Mouse (Mus musculus): ENCODE data around the gene Cacna1c.

The Cacna1c gene

GRCm38 (mm10) chr6:118674781-118675180, 521.4 kb downstream of the Cacna1c start:
- CTCF ChIA-PET = no interaction called here

GRCm38 (mm10) chr6:118673974-118674695, 522.1 kb downstream of the Cacna1c start:
- CTCF ChIA-PET = no interaction called here

DNA sequence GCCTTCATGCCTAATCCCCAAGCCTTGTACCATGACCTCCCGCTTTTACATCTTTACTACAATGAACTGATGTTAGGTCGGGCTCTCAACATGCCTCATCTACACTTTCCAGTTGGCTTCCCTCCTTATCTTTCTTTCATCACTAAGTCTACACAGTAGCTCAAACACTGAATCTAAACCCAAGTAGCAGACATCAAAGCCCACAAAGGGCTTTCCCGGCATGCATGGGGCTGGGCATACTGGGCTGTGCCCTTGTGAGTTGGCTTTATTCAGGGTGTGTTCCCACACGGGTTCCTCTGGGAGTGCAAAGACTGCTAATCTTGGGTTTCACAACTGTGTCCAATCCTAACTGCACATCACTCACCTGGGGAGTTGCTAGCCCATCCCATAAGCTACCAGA, 542.9 kb downstream of the Cacna1c start:
- CTCF ChIA-PET = no interaction called here

DNA sequence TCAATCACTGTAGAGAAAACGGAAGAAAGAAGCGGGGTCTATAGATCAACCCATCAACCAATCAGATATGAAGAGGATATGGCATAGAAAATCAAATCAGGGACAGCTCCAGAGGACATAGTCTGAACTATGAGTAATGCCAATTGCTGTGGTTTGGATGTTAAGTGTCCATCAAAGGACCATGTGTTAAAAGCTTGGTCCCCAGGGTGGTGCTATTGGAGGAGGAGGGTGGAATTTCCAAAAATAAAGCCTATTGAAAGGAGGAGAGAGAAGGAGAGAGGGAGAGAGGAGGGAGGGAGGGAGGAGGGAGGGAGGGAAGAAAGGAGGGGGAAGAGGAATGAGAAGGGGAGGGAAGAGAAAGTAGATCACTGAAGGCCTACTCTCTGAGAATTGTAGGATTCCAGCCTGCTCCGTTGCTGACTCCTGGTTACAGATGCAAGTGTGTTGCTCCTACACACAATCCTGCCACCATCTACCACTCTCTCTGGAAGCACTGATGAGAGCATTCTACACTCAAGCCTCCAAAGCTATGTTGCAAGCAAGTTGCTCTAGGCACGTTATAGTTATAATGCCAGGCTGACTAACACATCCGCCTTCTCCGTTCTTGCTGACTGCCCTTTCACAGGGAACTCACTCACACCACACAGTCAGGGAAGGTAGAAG, 547.0 kb downstream of the Cacna1c start:
- CTCF ChIA-PET = no interaction called here

DNA sequence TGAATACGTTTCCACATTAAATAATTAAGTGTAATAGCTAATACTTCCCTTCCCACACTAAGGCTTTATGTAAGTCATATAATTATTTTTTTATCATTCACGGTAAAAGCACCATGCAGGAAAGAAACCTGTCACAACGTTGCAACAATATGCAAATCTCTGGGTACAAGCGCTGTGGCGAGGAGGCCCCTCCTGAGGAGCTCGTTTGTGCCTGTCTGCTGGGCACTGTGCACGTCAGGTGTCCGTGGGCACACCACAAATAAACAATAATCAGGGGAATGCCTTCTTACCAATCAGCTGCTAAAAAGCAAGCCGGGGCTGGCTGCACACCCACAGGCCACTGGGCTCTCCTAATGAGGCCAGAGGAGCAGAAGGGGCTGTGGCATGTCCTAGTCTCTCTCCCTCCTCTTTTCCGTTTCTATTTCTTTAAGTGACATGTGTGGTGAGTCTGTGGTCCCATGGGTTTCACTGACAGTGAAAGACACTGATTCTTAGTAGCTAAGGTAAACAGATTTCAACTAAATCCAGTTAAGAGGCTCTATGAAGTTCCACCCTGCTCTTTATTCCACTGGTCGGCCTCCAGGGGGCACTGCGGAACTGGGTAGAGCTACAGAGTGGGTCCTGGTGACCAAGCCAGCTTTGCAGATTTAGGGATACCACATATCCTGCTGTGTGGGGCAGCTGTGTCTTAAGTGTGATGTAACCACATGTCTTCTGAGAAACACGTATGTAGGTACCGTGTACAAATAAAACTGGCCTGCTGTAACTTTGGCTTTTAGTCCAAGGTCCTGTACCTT, 549.8 kb downstream of the Cacna1c start:
- CTCF ChIA-PET = no interaction called here

GRCm38 (mm10) chr6:118644866-118645265, 551.4 kb downstream of the Cacna1c start:
- CTCF ChIA-PET = no interaction called here

GRCm38 (mm10) chr6:118643541-118643940, 552.7 kb downstream of the Cacna1c start:
- CTCF ChIA-PET = no interaction called here

GRCm38 (mm10) chr6:118641671-118642325, 554.4 kb downstream of the Cacna1c start:
- CTCF ChIA-PET = no interaction called here

GRCm38 (mm10) chr6:118639816-118640215, 556.4 kb downstream of the Cacna1c start:
- CTCF ChIA-PET = no interaction called here

- CTCF ChIA-PET = no interaction called here
Measured at GRCm38 (mm10) chr6:118638911-118639310, 557.3 kb downstream of the Cacna1c start.

GRCm38 (mm10) chr6:118632491-118632890, 563.7 kb downstream of the Cacna1c start:
- CTCF ChIA-PET = no interaction called here

GRCm38 (mm10) chr6:118630006-118630405, 566.2 kb downstream of the Cacna1c start:
- CTCF ChIA-PET = interaction anchor here (0.6 kb wide), 1 partner anchor 110 kb away, joined by 5 read pairs; no protein-coding TSS in a partner anchor

DNA sequence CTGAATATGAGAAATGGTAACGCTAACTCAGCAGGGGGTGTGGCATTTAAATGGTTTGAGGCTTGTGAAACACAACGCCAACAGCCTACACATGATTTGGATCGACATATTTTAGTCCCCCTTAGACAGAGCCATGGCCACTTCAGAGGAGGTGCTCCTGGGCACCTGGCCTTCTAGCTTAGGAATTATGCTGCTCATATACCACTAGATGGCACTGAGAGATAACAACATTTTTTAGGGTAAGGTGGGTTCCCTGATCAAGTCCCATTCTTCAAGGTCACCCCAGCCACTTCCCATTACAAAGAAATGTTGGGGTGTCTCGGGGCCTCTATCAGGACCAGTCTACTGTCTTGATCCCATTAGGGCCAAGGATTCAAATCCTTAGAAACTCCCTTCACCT, 570.0 kb downstream of the Cacna1c start:
- CTCF ChIA-PET = no interaction called here

DNA sequence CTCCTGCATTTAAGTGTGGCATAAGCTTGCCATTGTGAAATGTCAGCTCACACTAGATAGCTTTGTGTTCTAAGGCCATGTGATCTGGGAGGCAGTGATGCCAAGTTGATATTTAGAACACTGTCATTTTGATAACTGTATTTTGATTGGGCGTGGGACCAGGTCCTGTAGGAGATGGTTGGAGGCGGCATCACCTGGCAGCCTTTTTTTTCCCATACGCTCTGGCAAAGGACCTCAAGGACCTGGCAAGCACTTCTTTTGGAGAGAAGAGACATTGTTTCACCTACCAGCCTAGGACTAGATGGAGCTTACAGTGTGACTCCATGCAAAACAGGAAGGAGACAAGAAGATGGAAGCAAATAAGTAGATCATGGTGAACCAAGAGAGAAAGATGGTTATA, 572.6 kb downstream of the Cacna1c start:
- CTCF ChIA-PET = no interaction called here

GRCm38 (mm10) chr6:118621866-118622265, 574.4 kb downstream of the Cacna1c start:
- CTCF ChIA-PET = interaction anchor here (0.6 kb wide), 1 partner anchor 9 kb away, joined by 4 read pairs; no protein-coding TSS in a partner anchor

DNA sequence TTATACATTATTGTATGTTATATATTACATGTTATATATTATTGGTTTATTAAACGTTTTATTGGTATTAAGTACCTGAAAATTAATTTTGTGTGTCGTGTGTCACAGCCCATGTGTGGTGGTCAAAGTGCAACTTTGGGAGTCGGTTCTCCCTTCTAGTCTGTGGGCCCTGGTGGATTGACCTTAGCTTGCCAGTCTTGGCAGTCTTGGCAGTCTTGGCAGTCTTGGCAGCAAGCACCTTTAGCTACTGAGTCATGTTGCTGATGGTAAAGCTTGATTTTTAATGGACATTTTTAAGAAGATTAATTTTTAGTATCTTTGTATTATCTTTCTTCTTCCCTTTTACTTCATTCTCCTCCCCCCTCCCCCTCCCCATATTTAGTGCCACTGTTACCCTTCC, 574.8 kb downstream of the Cacna1c start:
- CTCF ChIA-PET = no interaction called here

DNA sequence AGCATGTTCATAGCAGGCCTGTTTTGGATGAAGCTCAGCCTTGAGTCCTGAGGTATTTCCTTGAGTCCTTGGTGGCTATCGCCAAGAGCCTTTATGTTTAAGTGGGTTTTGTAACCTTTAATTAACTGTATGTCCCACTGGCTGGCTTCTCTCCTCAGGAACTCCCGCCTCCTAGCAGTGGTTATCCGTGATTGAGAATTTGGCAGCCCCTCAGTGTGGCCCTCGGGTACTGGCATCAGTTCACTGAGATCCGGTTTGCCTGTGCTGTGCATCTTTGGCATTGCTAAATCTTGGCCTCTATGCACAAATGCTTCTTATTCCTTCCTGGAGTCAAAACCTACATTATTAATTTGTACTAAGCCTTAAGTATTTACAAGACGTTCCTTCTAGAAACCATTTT, 587.3 kb downstream of the Cacna1c start:
- CTCF ChIA-PET = no interaction called here

- CTCF ChIA-PET = no interaction called here
Measured at GRCm38 (mm10) chr6:118605974-118606373, 590.2 kb downstream of the Cacna1c start.

- CTCF ChIA-PET = no interaction called here
Measured at GRCm38 (mm10) chr6:118603825-118604224, 592.4 kb downstream of the Cacna1c start.

DNA sequence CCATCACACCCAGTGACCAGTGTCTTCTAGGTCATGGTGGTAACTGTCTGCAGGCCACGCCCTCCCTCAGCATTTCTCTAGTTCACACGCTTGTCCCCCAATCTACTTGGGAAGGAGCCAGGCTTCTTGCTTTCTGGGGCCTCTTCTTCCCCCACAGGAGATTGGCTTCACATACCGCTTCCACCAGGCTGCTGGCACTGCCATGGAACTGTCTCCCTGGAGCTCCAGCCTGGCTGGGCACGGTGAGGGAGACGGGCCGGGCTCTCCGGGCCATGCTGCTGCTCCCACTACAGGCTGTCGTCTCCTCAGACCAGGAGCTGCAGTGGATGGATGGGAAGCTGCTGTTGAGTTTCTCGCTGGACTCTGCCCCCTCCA, 600.5 kb downstream of the Cacna1c start:
- CTCF ChIA-PET = no interaction called here

DNA sequence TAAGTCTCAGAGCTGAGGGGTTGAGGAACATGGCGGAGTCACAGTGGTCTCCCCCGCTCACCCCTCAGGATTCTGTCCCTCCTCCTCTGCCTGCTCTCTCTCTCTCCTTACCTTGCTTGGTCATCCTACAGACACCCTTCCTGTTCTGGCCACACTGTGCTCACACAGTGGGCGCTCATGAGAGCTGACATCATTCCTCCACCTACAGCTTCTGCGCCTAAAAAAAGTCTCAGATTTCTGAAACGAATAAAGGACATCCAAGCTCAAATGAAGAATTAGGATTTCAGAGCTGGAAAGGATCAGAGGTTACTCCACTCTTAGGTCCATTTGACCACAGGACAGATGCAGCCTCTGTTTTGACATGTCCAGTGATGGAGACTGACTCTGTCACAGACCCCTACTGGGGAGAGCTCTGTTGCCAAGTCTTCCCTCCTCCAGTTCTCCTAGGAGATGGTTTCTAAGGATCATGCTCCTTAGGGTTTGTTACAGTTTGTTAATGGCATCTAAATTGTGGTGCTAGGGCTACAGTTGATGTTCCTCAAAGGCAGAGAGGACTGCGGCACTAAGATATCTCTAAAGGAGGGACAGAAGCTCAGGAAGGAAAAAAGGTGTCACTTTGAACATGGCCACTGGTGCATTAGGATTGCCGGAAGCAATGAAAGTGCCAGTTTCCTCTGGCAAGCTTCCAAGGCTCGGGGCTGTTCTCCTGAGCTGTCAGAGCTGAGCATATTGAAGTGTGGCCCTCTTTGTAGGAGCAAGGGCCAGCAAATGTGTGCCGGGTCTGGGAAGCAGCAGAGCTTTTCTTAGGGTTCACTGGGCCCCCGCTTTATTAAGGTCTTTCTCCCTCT, 601.2 kb downstream of the Cacna1c start:
- CTCF ChIA-PET = no interaction called here
